Mouse (Mus musculus) kidney, postnatal 0 days (tissue): ENCODE results near the gene Ccn2. TPM values are rescaled to one million over a fixed set of nuclear protein-coding genes. Genes with fewer than 3 reads are reported as not detected.

ENCODE experiments used
- ATAC-seq: fragments of 200-750 bp; cut with Nextera tagmentation; replicated peaks from 2 replicates; pipeline ENCODE4 v1.8.0; 2017; ENCODE audit warnings: low read depth, moderate number of reproducible peaks, moderate TSS enrichment, moderate library complexity; ENCODE audit not compliant: low FRiP score
- DNase-seq: peaks from one replicate; pipeline ENCODE4 v3.0.0-alpha.2; 2016; ENCODE audit warnings: low spot score
- H3K27ac ChIP-seq: fragments of 300-500 bp; sonication (generic); 2 replicates; pipeline ENCODE4 v1.5.1; 2014; ENCODE audit warnings: mild to moderate bottlenecking
- H3K27me3 ChIP-seq: fragments of 300-500 bp; sonication (generic); 2 replicates; pipeline ENCODE4 v1.6.1; 2014; ENCODE audit warnings: low read length, mixed read lengths; ENCODE audit not compliant: insufficient read depth
- H3K36me3 ChIP-seq: fragments of 300-500 bp; sonication (generic); 2 replicates; pipeline ENCODE4 v1.6.1; 2014; ENCODE audit warnings: low read length, mixed read lengths; ENCODE audit not compliant: insufficient read depth
- H3K4me1 ChIP-seq: fragments of 300-500 bp; sonication (generic); replicated peaks from 2 replicates; pipeline ENCODE4 v1.6.1; 2014; ENCODE audit warnings: antibody characterized with exemption, low read length, mixed read lengths; ENCODE audit not compliant: insufficient read depth
- H3K4me2 ChIP-seq: fragments of 300-500 bp; sonication (generic); 2 replicates; pipeline ENCODE4 v1.6.1; 2014; ENCODE audit warnings: mild to moderate bottlenecking, low read length, moderate library complexity, mixed read lengths
- H3K4me3 ChIP-seq: fragments of 300-500 bp; sonication (generic); replicated peaks from 2 replicates; pipeline ENCODE4 v1.5.1; 2014; ENCODE audit warnings: low read depth, low read length
- H3K9ac ChIP-seq: fragments of 300-500 bp; sonication (generic); 2 replicates; pipeline ENCODE4 v1.6.1; 2014; ENCODE audit warnings: low read depth, low read length
- H3K9me3 ChIP-seq: fragments of 300-500 bp; sonication (generic); replicated peaks from 2 replicates; pipeline ENCODE4 v1.6.1; 2016; ENCODE audit warnings: low read length, inconsistent platforms, mixed read lengths
- CTCF ChIP-seq: IDR thresholded peaks from 2 replicates; pipeline ENCODE4 v1.5.1; 2016; ENCODE audit warnings: antibody characterized with exemption, low read depth, mild to moderate bottlenecking, moderate library complexity
- WGBS: fragments of 180-500 bp; shearing (Covaris S2); extraction: QIAGEN DNeasy Blood & Tissue Kit; methylation state at CpG from one replicate; pipeline ENCODE4 v1.1.7; 2014; 5-methylcytosine and 5-hydroxymethylcytosine counted together
- polyA plus RNA-seq: library from polyadenylated mRNA; unstranded; fragments of >200 nt; fragmentation: Nextera tagmentation; extraction: Ambion mirVana; gene quantifications from 2 replicates; pipeline ENCODE4 v1.2.1, GENCODE M21; 2015

Gene Ccn2
- 14.3 and 18.4 TPM in 2 replicates for polyA plus RNA-seq

DNA sequence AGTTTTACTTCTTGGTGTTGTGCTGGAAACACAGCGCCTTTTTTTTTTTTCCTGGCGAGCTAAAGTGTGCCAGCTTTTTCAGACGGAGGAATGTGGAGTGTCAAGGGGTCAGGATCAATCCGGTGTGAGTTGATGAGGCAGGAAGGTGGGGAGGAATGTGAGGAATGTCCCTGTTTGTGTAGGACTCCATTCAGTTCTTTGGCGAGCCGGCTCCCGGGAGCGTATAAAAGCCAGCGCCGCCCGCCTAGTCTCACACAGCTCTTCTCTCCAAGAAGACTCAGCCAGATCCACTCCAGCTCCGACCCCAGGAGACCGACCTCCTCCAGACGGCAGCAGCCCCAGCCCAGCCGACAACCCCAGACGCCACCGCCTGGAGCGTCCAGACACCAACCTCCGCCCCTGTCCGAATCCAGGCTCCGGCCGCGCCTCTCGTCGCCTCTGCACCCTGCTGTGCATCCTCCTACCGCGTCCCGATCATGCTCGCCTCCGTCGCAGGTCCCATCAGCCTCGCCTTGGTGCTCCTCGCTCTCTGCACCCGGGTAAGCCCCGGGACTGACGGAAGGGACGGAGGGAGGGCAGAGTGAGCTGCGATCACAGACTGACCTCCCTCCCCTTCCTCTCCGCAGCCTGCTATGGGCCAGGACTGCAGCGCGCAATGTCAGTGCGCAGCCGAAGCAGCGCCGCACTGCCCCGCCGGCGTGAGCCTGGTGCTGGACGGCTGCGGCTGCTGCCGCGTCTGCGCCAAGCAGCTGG, at the start of gene Ccn2:
Gene Ccn2 (plus strand): TSS at position 193 of the 753 bp plus-strand sequence.
- Histone ChIP-seq H3K36me3 (0 out of 2 replicates have a peak, but pooled peaks cover 4% of the 10 kb centered on the region), H3K9ac (peak within 1 kb of the TSS; percentile 73), H3K9me3 (no peaks in the 10 kb centered on the region), H3K4me3 (peak within 1 kb of the TSS; percentile 51), H3K27ac (peak within 1 kb of the TSS; percentile 91), H3K4me1 (0 out of 2 replicates have a peak, but pooled peaks cover 20% of the 10 kb centered on the region), H3K4me2 (peak within 1 kb of the TSS; percentile 73), H3K27me3 (no peaks in the 10 kb centered on the region)
- peak; percentile 95 for DNase-seq
- under 1% methylated on average over 53 of the region's 53 CpGs for WGBS
- ATAC-seq = peak; percentile 89
- TF ChIP-seq CTCF = no peak

DNA sequence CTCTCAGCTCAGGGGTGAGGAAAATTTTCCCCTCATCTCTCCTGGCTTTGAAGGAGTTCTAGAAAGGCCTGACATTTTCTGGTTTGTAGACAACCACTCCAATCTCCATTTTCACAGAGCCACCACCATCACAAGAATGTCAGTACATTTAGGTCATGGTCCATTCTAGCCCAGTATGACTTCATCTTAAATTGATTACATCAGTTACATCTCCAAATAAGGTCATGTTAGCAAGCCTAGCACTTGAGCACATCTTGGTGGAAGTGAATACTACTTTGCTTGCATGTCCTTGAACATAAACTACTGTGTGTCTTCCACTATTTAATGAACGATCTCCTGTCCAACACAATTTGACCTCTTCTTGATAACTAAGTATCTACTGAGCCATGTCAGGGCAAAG, 42.4 kb upstream of the Ccn2 start:
- no peaks in the 10 kb centered on the region for H3K36me3 ChIP-seq
- 77% methylated on average over 1 of the region's 1 CpGs for WGBS
- no peak overlapping the region for H3K27ac ChIP-seq
- no peaks in the 10 kb centered on the region for H3K27me3 ChIP-seq
- no peak overlapping the region for H3K9ac ChIP-seq
- H3K4me2 ChIP-seq = no peak overlapping the region
- H3K9me3 ChIP-seq = no peaks in the 10 kb centered on the region
- DNase-seq (no peak), ATAC-seq (no peak)
- H3K4me1 ChIP-seq = no peaks in the 10 kb centered on the region
- no peak overlapping the region for H3K4me3 ChIP-seq
- no peak for TF ChIP-seq CTCF

DNA sequence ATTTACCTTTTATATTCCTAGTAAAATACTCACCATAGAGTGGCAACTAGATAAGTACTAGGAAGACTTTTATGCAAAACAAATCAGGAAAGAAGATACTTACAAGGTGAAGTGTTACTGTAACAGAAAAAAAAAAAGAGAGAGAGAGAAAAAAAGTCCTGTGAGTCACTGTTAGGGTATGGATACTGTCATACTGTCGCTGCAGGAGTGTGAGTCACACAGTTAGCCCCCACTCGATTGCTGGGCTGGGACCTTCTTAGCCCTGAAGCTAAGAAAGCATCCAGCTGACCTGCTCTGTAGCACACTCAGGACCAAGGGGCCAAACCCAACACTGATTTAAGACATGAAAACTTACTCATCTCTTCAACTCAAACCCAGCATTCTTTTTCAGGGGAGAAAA, 41.2 kb upstream of the Ccn2 start:
- H3K4me3 ChIP-seq = no peak overlapping the region
- no peak overlapping the region for H3K4me2 ChIP-seq
- no peaks in the 10 kb centered on the region for H3K36me3 ChIP-seq
- DNase-seq (no peak), ATAC-seq (no peak)
- no peak overlapping the region for H3K27ac ChIP-seq
- TF ChIP-seq CTCF = no peak
- no peak overlapping the region for H3K9ac ChIP-seq
- H3K9me3 ChIP-seq = no peaks in the 10 kb centered on the region
- H3K4me1 ChIP-seq = no peaks in the 10 kb centered on the region
- WGBS = 38% methylated on average over 2 of the region's 2 CpGs
- H3K27me3 ChIP-seq = no peaks in the 10 kb centered on the region

DNA sequence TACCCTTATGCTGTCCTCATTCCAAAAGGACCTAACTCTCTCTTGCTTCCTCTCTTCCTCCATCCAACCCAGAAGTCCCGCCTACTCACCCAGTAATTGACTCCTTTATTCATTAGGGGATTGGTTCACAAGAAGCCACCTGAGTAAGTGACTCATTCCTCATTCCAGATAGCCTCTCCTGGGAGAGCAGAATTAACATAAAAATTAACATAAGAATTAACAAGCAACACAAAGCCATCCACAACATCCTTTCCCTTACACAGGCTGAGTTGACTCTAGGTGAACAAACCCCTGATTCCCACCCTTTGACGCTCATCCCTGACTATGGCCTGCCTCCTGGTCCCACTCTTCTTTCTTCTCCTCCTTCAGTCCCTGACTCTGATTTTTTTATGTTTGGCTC, 36.9 kb upstream of the Ccn2 start:
- no peak for ATAC-seq
- 92% methylated on average over 2 of the region's 2 CpGs for WGBS

DNA sequence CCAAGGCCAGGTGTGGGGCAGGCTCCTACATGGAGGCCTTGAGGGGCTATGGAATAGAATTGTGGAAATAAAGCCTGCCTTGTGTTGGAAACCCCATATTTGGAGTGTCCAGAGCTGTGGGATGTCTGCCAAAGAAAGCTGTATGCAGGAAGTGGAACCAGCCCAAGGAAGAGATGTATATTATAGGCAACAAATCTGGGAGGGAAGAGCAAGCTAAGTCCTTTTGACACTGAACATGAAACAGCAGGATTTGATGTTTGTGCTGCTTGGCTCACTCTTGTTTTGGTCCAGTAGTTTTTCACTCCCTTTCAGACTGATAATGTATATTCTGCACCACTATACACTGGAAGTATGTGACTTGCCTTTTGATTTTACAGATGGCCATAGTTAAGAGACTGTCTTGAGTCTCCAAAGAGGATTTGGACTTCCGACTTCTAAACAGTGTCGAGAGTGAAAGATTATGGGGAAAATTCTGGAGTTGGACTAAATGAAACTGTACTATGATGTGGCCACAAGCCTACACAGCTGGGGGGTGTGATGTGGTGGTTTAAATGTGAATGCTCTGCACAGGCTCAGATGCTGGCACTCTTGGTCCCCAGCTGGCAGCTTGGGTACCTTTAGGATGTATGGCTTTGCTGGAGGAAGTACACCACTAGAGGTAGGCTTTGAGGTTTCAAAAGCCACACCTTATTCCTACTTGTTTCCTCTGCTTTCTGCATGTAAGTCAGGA, 25.4 kb upstream of the Ccn2 start:
- peak overlapping the region; percentile 65; the same call in 1 of the 2 replicates for H3K27ac ChIP-seq
- H3K9ac ChIP-seq = no peak overlapping the region
- no peaks in the 10 kb centered on the region for H3K27me3 ChIP-seq
- 63% methylated on average over 2 of the region's 2 CpGs for WGBS
- DNase-seq = peak; percentile 92
- H3K4me2 ChIP-seq = no peak overlapping the region
- no peak for ATAC-seq
- H3K4me1 ChIP-seq = peaks cover 3% of the 10 kb centered on the region
- H3K36me3 ChIP-seq = no peaks in the 10 kb centered on the region
- H3K4me3 ChIP-seq = no peak overlapping the region
- no peaks in the 10 kb centered on the region for H3K9me3 ChIP-seq
- no peak for TF ChIP-seq CTCF

More for the DNA sequence above, 36.9 kb upstream of the Ccn2 start:
- Histone ChIP-seq H3K9ac (no peak overlapping the region), H3K36me3 (no peaks in the 10 kb centered on the region), H3K27me3 (no peaks in the 10 kb centered on the region), H3K4me3 (no peak overlapping the region), H3K4me1 (no peaks in the 10 kb centered on the region), H3K27ac (no peak overlapping the region), H3K9me3 (no peaks in the 10 kb centered on the region), H3K4me2 (no peak overlapping the region)
- DNase-seq = no peak
- no peak for TF ChIP-seq CTCF

DNA sequence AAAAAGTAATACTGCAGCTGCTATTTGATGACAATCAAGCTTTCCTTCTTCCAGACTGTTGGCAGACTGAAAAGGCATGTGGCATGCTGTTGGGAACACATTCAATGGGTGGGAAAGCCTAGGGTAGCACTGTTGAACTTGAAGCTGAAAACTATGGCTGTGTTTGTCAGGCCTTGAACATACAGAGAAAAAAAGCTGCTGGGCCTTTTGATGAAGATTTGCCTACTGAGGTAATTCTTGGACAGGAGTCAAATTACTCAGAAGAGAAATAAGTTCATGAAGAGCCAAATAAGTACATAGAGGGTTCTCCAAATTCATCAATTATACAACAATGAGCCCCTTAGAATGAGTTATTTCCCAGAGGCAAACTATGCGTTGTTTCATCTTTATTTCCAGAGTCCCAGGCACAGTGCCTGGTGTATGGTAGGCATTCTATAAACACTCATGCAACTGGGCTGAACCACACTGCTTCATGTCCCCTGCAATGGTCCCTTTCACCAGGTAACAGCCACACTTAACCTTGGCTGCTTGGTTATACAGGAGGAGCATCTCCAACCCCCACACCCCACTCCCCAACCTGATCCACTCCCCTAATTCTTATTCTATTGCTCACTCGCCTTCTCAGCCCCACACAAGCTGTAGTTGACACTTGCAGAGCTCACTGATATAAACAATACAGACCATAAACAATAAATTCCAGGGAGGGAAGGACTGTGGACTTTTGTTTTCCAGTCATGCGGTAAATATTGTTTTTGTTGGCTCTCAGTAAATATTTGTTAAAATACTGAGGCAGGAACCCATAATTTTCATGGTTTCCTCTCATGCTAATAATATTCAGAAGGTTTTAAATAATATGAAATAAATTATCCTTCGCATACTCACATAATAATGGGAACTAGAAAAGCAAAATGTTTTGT, 22.9 kb upstream of the Ccn2 start:
- Histone ChIP-seq H3K36me3 (no peaks in the 10 kb centered on the region), H3K4me3 (no peak overlapping the region), H3K4me1 (peaks cover 3% of the 10 kb centered on the region), H3K9ac (no peak overlapping the region), H3K27me3 (no peaks in the 10 kb centered on the region), H3K27ac (peak overlapping the region; percentile 57), H3K4me2 (no peak overlapping the region), H3K9me3 (no peaks in the 10 kb centered on the region)
- 57% methylated on average over 4 of the region's 4 CpGs for WGBS
- ATAC-seq (no peak), DNase-seq (peak; percentile 87)
- no peak for TF ChIP-seq CTCF
